Mouse (Mus musculus) ES-E14 (cell line): ENCODE data around the gene Rnf185. TPM values are rescaled to one million over a fixed set of nuclear protein-coding genes. Genes with fewer than 3 reads are reported as not detected.
A peak's percentile ranks its signal among the peaks of the same experiment; 100 is the strongest.

Experiments
- DNase-seq: peaks from one replicate; pipeline ENCODE4 v3.0.0-alpha.2; 2013; ENCODE audit warnings: low read depth, low spot score
- H3K27ac ChIP-seq: 2 replicates; pipeline ENCODE4 v1.5.1; 2012; ENCODE audit warnings: low read depth, mild to moderate bottlenecking, low read length, moderate library complexity, mixed read lengths; ENCODE audit not compliant: poor library complexity, insufficient read depth, severe bottlenecking
- H3K36me3 ChIP-seq: 2 replicates; pipeline ENCODE4 v1.6.1; 2012; ENCODE audit warnings: mild to moderate bottlenecking, low read length, moderate library complexity, mixed read lengths; ENCODE audit not compliant: control insufficient read depth, poor library complexity, insufficient read depth, severe bottlenecking
- H3K4me1 ChIP-seq, 2 experiments: fragments of 150-350 bp in 1 of 2; sonication (generic) in 1 of 2; 2 replicates each; pipeline ENCODE4 v1.6.1; 2012; ENCODE audit warnings: low read length in 2 of 2, mild to moderate bottlenecking in 1 of 2, mixed read lengths in 1 of 2; ENCODE audit not compliant: control insufficient read depth in 2 of 2, insufficient read depth in 2 of 2, poor library complexity in 1 of 2
- H3K4me3 ChIP-seq, 2 experiments: fragments of 150-350 bp in 1 of 2; sonication (generic) in 1 of 2; 2 replicates each; pipeline ENCODE4 v1.5.1; 2012; ENCODE audit warnings: low read length in 2 of 2, low read depth in 1 of 2, mild to moderate bottlenecking in 1 of 2, mixed read lengths in 1 of 2; ENCODE audit not compliant: insufficient read depth in 1 of 2, poor library complexity in 1 of 2, severe bottlenecking in 1 of 2
- H3K9ac ChIP-seq: 2 replicates; pipeline ENCODE4 v1.6.1; 2012; ENCODE audit warnings: low read depth, mild to moderate bottlenecking, low read length, mixed read lengths; ENCODE audit not compliant: poor library complexity, insufficient read depth, severe bottlenecking
- H3K9me3 ChIP-seq: fragments of 150-350 bp; sonication (generic); 2 replicates; pipeline ENCODE4 v1.6.1; 2012; ENCODE audit warnings: low read depth, mild to moderate bottlenecking, low read length; ENCODE audit not compliant: control insufficient read depth, insufficient read depth
- CHD2 ChIP-seq: IDR thresholded peaks from 2 replicates; pipeline ENCODE4 v1.6.1; 2014; ENCODE audit warnings: mild to moderate bottlenecking, low read depth, low read length, inconsistent platforms
- HCFC1 ChIP-seq: IDR thresholded peaks from 2 replicates; pipeline ENCODE4 v1.6.1; 2012; ENCODE audit warnings: low read length, inconsistent platforms, borderline replicate concordance; ENCODE audit not compliant: insufficient read depth
- MAFK ChIP-seq: IDR thresholded peaks from 2 replicates; pipeline ENCODE4 v1.6.1; 2014; ENCODE audit warnings: mild to moderate bottlenecking, low read depth, low read length, inconsistent platforms; ENCODE audit not compliant: insufficient read depth
- ZC3H11A ChIP-seq: IDR thresholded peaks from 2 replicates; pipeline ENCODE4 v1.6.1; 2012; ENCODE audit warnings: low read depth, mild to moderate bottlenecking, inconsistent platforms, low read length, borderline replicate concordance
- ZNF384 ChIP-seq: IDR thresholded peaks from 2 replicates; pipeline ENCODE4 v1.6.1; 2012; ENCODE audit warnings: low read depth, low read length, inconsistent platforms
- in situ Hi-C, 2 experiments: fragments of 600-800 bp; cut with MboI; formaldehyde crosslinking; loops; one replicate each; pipeline ENCODE4 v1.15.1; 2025; ENCODE audit warnings: low sequenced_read_pairs in 2 of 2, inconsistent platforms in 1 of 2; ENCODE audit not compliant: unreplicated experiment in 2 of 2
- total RNA-seq: library from RNA; depleted of rRNA; stranded (reverse); fragments of 300-350 nt; gene quantifications from 2 replicates; pipeline ENCODE4 v1.2.3, GENCODE M21; 2012

The Rnf185 gene
- total RNA-seq, 1 experiment, result 15.5 TPM

GRCm38 (mm10) chr11:3492748-3493147 lies 40.6 kb upstream of the Rnf185 start:
- no peak overlapping the region for H3K4me3 ChIP-seq
- H3K27ac ChIP-seq, result peak overlapping the region; percentile 22; the same call in 1 of the 2 replicates
- H3K4me1 ChIP-seq, result peaks cover 0 to 6% of the 10 kb centered on the region in 2 experiments; a peak in 1 of 4 replicates
- no peak for DNase-seq
- in situ Hi-C loops, result no loop called here
- TF ChIP-seq ZNF384, result no peak
- no peak for TF ChIP-seq MAFK
- no peak for TF ChIP-seq ZC3H11A
- no peak for TF ChIP-seq HCFC1
- no peak for TF ChIP-seq CHD2
- no peak overlapping the region for H3K9ac ChIP-seq
- H3K36me3 ChIP-seq, result no peaks in the 10 kb centered on the region
- H3K9me3 ChIP-seq, result no peaks in the 10 kb centered on the region

GRCm38 (mm10) chr11:3489036-3489435 lies 36.9 kb upstream of the Rnf185 start:
- no peaks in the 10 kb centered on the region for H3K36me3 ChIP-seq
- DNase-seq, result no peak
- TF ChIP-seq ZNF384 (no peak), MAFK (no peak), HCFC1 (no peak), CHD2 (no peak), ZC3H11A (no peak)
- no peak overlapping the region for H3K27ac ChIP-seq
- H3K4me3 ChIP-seq, result no peak overlapping the region
- no peak overlapping the region for H3K9ac ChIP-seq
- no peaks in the 10 kb centered on the region for H3K9me3 ChIP-seq
- in situ Hi-C loops, result no loop called here
- peaks cover 0 to 2% of the 10 kb centered on the region in 2 experiments; a peak in 1 of 4 replicates for H3K4me1 ChIP-seq

DNA sequence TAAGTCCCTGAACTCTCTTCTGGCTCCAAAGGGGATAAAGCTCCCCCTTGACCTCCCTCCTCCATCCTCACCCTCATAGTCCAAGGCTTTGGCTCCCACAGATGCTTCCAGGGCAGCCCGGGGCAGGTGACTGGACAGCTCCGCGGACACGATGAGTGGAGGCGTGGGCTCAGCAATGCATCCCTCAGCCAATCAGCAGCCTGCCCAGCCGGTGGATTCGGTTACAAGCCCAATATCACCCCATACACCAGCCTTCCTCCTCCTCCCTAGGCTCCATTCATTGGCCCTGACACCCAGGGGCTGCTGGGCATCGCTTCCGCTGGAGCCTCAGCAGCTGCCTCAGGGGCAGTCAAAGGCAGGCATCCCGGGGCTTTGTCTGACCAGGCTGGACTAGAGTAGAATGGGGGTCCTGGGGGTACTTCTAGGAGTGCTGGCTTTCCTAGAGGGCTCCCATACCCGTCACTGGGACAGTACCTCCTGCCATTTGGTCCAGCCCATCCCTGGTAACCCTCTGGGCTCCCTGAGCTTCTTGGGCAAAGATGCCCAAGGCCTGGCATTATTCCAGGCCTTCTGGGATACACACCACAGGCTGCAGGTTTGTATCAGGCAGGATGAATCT lies 35.9 kb upstream of the Rnf185 start, which contains the start of gene Pla2g3:
Pla2g3 (plus strand) TSS at position 333 of the 619 bp plus-strand sequence.
- no peak within 1 kb of the TSS for H3K9ac ChIP-seq
- no peak for DNase-seq
- H3K27ac ChIP-seq, result no peak within 1 kb of the TSS
- peaks cover 0 to 2% of the 10 kb centered on the region in 2 experiments; a peak in 1 of 4 replicates for H3K4me1 ChIP-seq
- no peaks in the 10 kb centered on the region for H3K9me3 ChIP-seq
- in situ Hi-C loops, result no loop called here
- H3K4me3 ChIP-seq, result no peak within 1 kb of the TSS
- H3K36me3 ChIP-seq, result no peaks in the 10 kb centered on the region
- TF ChIP-seq ZNF384 (no peak), CHD2 (no peak), ZC3H11A (no peak), HCFC1 (no peak), MAFK (no peak)

DNA sequence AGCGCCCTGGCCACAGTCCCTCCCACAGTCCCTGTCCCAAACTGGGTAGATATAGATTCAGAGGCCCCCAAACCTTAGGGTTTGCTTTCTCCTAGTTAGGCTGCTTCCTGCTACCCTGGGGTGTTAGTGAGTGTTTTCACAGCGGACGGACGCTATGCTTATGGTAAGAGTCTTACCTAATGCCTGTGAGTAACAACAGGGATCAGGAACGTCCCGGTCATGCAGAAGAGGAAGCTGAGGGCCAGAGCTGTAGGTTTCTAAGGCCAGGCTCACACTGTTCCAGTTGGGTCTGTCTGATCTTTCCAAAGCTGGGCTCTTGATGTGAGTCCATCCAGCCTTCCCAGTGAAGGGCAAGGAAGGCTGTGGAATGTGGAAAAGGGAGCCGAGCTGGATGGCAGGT lies 34.2 kb upstream of the Rnf185 start:
- Histone ChIP-seq H3K4me1 (peaks cover 0 to 2% of the 10 kb centered on the region in 2 experiments; a peak in 1 of 4 replicates), H3K36me3 (no peaks in the 10 kb centered on the region), H3K9me3 (no peaks in the 10 kb centered on the region), H3K9ac (no peak overlapping the region), H3K27ac (no peak overlapping the region), H3K4me3 (no peak overlapping the region)
- in situ Hi-C loops, result no loop called here
- DNase-seq, result no peak
- no peak for TF ChIP-seq MAFK
- no peak for TF ChIP-seq CHD2
- TF ChIP-seq ZC3H11A, result no peak
- no peak for TF ChIP-seq HCFC1
- no peak for TF ChIP-seq ZNF384
